In genomic region chr11:113928831-113929230, GRCm38 (mm10) we compare ENCODE assay signal across 26 mouse cellular contexts.
DNase-seq lines count a peak whose midpoint lies in the region; ATAC-seq and TF ChIP-seq lines count a peak whose summit lies in the region.
"Had no signal": no experiment of that assay in that cellular context is flagged by ENCODE, and none has a peak within 500 bp of the region (broad histone marks: within the 10 kb centered on the region; RNA-seq: fewer than 3 reads in every experiment).

No protein-coding gene starts in this region.

- H3K4me3 ChIP-seq in layer of hippocampus, adult 2 months = no peak overlapping the region
- H3K4me3 ChIP-seq: embryonic facial prominence, embryonic 15.5 days; forebrain, embryonic 12.5 days; heart, embryonic 10.5 days; heart, embryonic 15.5 days; hindbrain, embryonic 12.5 days; limb, embryonic 13.5 days; lung, embryonic 15.5 days; midbrain, embryonic 12.5 days; neural tube, embryonic 15.5 days had no signal

- DNase-seq in cerebellum, adult 11 months = peak; percentile 22
- DNase-seq in layer of hippocampus, adult 2 months (ENCODE audit: low spot score in 2 of 2) = no peak
- DNase-seq in layer of hippocampus, adult 11-12 months (ENCODE audit: low spot score) = no peak
- peak; percentile 58 for DNase-seq in brain, adult 2 months (ENCODE audit: low read depth, low spot score)
- peak; percentile 42 for DNase-seq in cerebellum, adult 9-11 months
- DNase-seq in heart, adult 11 months = no peak
- DNase-seq: adrenal gland, postnatal 10 days; gastrocnemius, postnatal 14 days; kidney, adult 18-20 months; kidney, postnatal 36 days; lung, postnatal 36 days; thymus, adult 18-20 months; thymus, postnatal 25 days had no signal

- no peak for TF ChIP-seq CTCF in layer of hippocampus, adult 2 months (conservative IDR thresholded peaks at IDR 0.05)

- H3K27ac ChIP-seq in layer of hippocampus, adult 2 months = peak overlapping the region; percentile 81
- H3K27ac ChIP-seq: embryonic facial prominence, embryonic 15.5 days; forebrain, embryonic 12.5 days; heart, embryonic 10.5 days; heart, embryonic 15.5 days; hindbrain, embryonic 12.5 days; limb, embryonic 13.5 days; lung, embryonic 15.5 days; midbrain, embryonic 12.5 days; neural tube, embryonic 15.5 days; stomach, postnatal 0 days had no signal

- ATAC-seq in cerebellum, adult (ENCODE audit: insufficient number of reproducible peaks, low FRiP score, low TSS enrichment) = no peak
- ATAC-seq in CD4-positive, CD25-positive, alpha-beta regulatory T cell, adult 4 months = no peak
- ATAC-seq: inflammation-experienced regulatory T-cells, adult 6 months had no signal

Comparison
In these comparisons a context has a peak if more than half of its experiments do, and no peak if none do; other contexts are left out.
1. DNase-seq: peak in cerebellum, adult 11 months (single experiment), brain, adult 2 months (single experiment) and cerebellum, adult 9-11 months (single experiment); none in layer of hippocampus, adult 2 months (0 of 2), layer of hippocampus, adult 11-12 months (single experiment) and heart, adult 11 months (single experiment).